Mouse (Mus musculus) intestine, postnatal 0 days (tissue): ENCODE measurements around the gene Lancl1. TPM values are rescaled to one million over a fixed set of nuclear protein-coding genes. Genes with fewer than 3 reads are reported as not detected.

Source experiments
- ATAC-seq: fragments of 200-750 bp; cut with Nextera tagmentation; 2 replicates; pipeline ENCODE4 v1.8.0; 2017; ENCODE audit warnings: mild to moderate bottlenecking, moderate TSS enrichment, moderate library complexity
- H3K27ac ChIP-seq: fragments of 300-500 bp; sonication (generic); 2 replicates; pipeline ENCODE4 v1.5.1; 2014; ENCODE audit warnings: mild to moderate bottlenecking, low read depth, low read length, moderate library complexity
- H3K27me3 ChIP-seq: fragments of 300-500 bp; sonication (generic); replicated peaks from 2 replicates; pipeline ENCODE4 v1.6.1; 2014; ENCODE audit warnings: low read length, mixed read lengths; ENCODE audit not compliant: control insufficient read depth, insufficient read depth
- H3K36me3 ChIP-seq: fragments of 300-500 bp; sonication (generic); 2 replicates; pipeline ENCODE4 v1.6.1; 2014; ENCODE audit warnings: mild to moderate bottlenecking, moderate library complexity; ENCODE audit not compliant: control insufficient read depth, insufficient read depth
- H3K4me1 ChIP-seq: fragments of 300-500 bp; sonication (generic); replicated peaks from 2 replicates; pipeline ENCODE4 v1.6.1; 2014; ENCODE audit warnings: antibody characterized with exemption, low read length, mixed read lengths; ENCODE audit not compliant: control insufficient read depth, insufficient read depth
- H3K4me2 ChIP-seq: fragments of 300-500 bp; sonication (generic); replicated peaks from 2 replicates; pipeline ENCODE4 v1.6.1; 2014; ENCODE audit warnings: low read depth, mild to moderate bottlenecking, moderate library complexity
- H3K4me3 ChIP-seq: fragments of 300-500 bp; sonication (generic); 2 replicates; pipeline ENCODE4 v1.5.1; 2014; ENCODE audit warnings: low read depth, low read length
- H3K9ac ChIP-seq: fragments of 300-500 bp; sonication (generic); 2 replicates; pipeline ENCODE4 v1.6.1; 2014; ENCODE audit warnings: mild to moderate bottlenecking, low read depth, low read length
- H3K9me3 ChIP-seq: fragments of 300-500 bp; sonication (generic); 2 replicates; pipeline ENCODE4 v1.6.1; 2016; ENCODE audit warnings: mixed run types; ENCODE audit not compliant: control insufficient read depth
- CTCF ChIP-seq: sonication (generic); IDR thresholded peaks from 2 replicates; pipeline ENCODE4 v1.5.1; 2016; ENCODE audit warnings: low read depth, mild to moderate bottlenecking, control low read depth, antibody characterized with exemption, moderate library complexity
- WGBS: fragments of 180-500 bp; shearing (Covaris S2); extraction: QIAGEN DNeasy Blood & Tissue Kit; methylation state at CpG from one replicate; pipeline ENCODE4 v1.1.7; 2014; 5-methylcytosine and 5-hydroxymethylcytosine counted together
- polyA plus RNA-seq: library from polyadenylated mRNA; unstranded; fragments of >200 nt; fragmentation: Nextera tagmentation; extraction: Ambion mirVana; gene quantifications from 2 replicates; pipeline ENCODE4 v1.2.1, GENCODE M21; 2015

Gene Lancl1
- polyA plus RNA-seq, 1 experiment from 2014 or later: 32.9 TPM

DNA sequence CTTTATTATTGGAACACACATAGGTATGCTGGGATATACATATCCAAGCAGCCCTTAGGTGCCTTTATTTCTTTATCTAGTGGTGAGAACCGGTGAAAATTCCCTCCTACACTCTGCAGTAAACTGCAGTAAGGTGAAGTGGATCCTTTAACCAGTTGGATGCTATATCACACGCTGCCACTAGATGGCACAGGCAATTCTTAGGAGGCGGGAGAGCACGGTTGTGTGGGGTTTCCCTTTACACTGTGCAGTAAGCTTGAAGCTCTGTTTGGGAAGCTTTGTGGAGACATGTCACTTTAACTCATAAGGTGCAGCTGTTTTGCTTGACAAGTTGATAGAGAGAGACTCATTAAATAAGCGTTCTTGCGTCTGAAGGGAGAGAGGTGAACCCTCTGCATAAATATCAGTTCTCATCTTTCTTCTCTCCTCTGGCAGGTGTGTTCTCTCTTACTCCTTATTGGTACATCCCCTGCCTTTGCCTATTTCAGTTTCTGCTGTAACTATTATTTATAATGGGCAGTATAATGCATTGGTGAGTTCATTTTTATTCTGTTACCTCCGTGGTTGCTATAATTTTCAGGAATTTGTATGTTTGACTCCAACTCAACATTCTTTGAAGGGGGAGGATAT, 22.9 kb upstream of the Lancl1 start:
- WGBS: under 1% methylated on average over 7 of the region's 7 CpGs
- peak; percentile 95 for TF ChIP-seq CTCF

DNA sequence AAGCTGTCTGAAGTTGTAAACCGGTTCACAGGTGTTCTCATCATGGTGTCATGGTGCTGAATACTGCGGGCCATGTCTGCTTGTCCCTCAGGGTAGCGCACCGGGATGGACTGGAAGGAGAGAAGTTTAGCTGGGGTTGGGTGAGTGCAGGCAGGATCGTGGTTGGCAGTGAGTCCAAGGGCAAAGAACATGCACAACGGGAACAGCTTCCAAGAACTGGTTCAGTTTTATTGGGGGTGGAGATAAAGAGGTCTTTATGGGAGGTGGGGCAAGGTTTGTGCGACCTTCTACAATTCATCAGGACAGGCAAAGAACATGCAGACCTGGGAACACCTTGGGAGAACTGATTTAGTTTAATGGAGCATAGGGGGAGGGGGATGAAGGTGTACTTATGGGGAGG, 17.1 kb upstream of the Lancl1 start:
- Histone ChIP-seq H3K36me3 (no peaks in the 10 kb centered on the region), H3K27me3 (no peaks in the 10 kb centered on the region), H3K9me3 (no peaks in the 10 kb centered on the region), H3K27ac (peak overlapping the region; percentile 41), H3K4me3 (no peak overlapping the region), H3K4me2 (0 out of 2 replicates have a peak overlapping the region, but pooled peaks have one; percentile 21), H3K4me1 (no peaks in the 10 kb centered on the region), H3K9ac (no peak overlapping the region)
- peak; percentile 92 for ATAC-seq
- TF ChIP-seq CTCF: no peak
- WGBS: 52% methylated on average over 7 of the region's 7 CpGs

More for the DNA sequence above, 22.9 kb upstream of the Lancl1 start:
- Histone ChIP-seq H3K4me3 (no peak overlapping the region), H3K4me1 (0 out of 2 replicates have a peak, but pooled peaks cover 3% of the 10 kb centered on the region), H3K4me2 (peak overlapping the region; percentile 37), H3K36me3 (no peaks in the 10 kb centered on the region), H3K9ac (no peak overlapping the region), H3K9me3 (no peaks in the 10 kb centered on the region), H3K27me3 (no peaks in the 10 kb centered on the region), H3K27ac (no peak overlapping the region)
- peak; percentile 31 for ATAC-seq

DNA sequence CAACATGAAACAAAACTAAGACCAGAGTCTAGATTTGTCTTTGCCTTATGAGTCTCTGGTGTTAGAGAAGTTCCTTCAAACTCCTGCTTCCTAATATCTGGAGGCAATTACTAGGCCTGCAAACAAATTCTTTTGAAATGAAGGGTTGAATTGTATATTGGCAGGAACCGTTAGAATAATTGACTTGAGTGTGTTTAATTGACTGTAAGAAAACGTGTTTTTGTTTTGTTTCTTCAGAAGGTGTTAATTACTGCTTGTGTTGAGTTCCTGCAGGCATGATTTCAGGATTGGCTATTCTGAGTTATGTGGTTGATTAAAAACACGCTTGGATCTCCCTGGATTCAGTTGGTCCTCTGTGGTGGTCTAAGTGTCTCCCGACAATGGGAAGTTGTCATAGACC, 14.0 kb upstream of the Lancl1 start:
- Histone ChIP-seq H3K36me3 (no peaks in the 10 kb centered on the region), H3K9ac (no peak overlapping the region), H3K9me3 (no peaks in the 10 kb centered on the region), H3K27ac (no peak overlapping the region), H3K4me2 (no peak overlapping the region), H3K27me3 (no peaks in the 10 kb centered on the region), H3K4me3 (no peak overlapping the region), H3K4me1 (no peaks in the 10 kb centered on the region)
- 84% methylated on average over 4 of the region's 4 CpGs for WGBS
- no peak for TF ChIP-seq CTCF
- ATAC-seq: no peak

DNA sequence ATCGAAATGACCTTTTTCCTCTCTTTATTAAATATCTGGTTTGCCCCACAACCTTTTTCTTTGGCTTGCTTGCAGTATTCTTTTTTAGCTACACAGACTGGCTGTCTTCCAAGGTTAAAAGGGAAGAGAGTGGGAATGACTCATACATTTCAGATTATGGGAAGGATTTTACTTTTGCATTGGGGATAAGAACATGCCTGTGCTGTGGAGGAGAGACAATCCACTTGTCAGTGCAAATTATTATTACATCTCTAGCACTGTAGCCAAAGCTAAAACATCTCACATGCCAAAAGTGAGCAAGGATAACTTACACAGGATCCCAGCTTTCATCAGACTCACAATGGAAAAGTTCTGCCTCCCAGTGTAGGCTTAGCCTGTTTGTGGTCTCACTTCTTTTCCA, 10.9 kb upstream of the Lancl1 start:
- Histone ChIP-seq H3K27me3 (no peaks in the 10 kb centered on the region), H3K36me3 (no peaks in the 10 kb centered on the region), H3K4me3 (no peak overlapping the region), H3K9me3 (no peaks in the 10 kb centered on the region), H3K4me2 (no peak overlapping the region), H3K27ac (no peak overlapping the region), H3K9ac (no peak overlapping the region), H3K4me1 (no peaks in the 10 kb centered on the region)
- no peak for TF ChIP-seq CTCF
- no peak for ATAC-seq
- WGBS: 63% methylated on average over 1 of the region's 1 CpGs

DNA sequence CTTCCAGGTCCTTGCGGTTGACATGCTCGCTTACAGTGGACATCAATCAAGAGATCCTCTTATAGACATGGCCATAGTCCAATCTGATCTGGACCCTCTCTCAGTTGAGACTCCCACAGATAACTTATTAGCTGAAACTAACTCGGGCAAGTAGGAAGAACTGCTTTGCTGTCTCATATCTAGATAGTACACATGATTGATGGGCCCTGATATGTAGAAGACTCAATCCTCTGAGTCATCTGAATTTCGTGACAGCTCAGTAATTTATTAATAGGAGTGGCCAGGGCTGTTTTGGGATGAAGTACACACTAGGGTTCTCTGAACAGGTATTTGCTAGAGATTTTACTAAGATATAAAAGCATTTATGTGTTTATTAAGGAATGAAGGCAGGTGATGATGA, 10.0 kb upstream of the Lancl1 start:
- Histone ChIP-seq H3K36me3 (no peaks in the 10 kb centered on the region), H3K4me1 (no peaks in the 10 kb centered on the region), H3K9me3 (no peaks in the 10 kb centered on the region), H3K27ac (no peak overlapping the region), H3K9ac (no peak overlapping the region), H3K4me3 (no peak overlapping the region), H3K27me3 (no peaks in the 10 kb centered on the region), H3K4me2 (no peak overlapping the region)
- TF ChIP-seq CTCF: no peak
- no peak for ATAC-seq
- 58% methylated on average over 4 of the region's 4 CpGs for WGBS

DNA sequence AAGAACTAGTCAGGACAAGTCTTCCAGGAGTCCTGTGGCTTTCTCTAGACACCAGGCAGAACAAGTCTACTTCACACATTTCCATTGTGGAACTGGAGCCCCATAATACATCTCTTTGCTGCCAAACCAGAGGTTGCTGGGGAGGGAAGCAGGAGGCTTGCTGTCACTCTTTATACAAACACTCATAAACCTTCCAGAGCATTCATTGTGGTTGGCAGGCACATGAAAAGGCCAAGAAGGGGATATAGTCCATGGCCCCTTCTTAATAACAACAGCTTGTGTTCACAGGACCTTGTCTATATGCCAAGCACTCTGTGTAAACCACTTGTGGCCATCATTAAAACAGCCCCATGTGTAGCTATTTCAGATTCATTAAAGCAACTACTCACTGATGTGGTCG, 6.4 kb upstream of the Lancl1 start:
- 56% methylated on average over 1 of the region's 1 CpGs for WGBS
- Histone ChIP-seq H3K27me3 (no peaks in the 10 kb centered on the region), H3K9me3 (no peaks in the 10 kb centered on the region), H3K4me2 (no peak overlapping the region), H3K36me3 (no peaks in the 10 kb centered on the region), H3K9ac (no peak overlapping the region), H3K4me1 (no peaks in the 10 kb centered on the region), H3K4me3 (no peak overlapping the region), H3K27ac (no peak overlapping the region)
- no peak for TF ChIP-seq CTCF
- ATAC-seq: no peak

DNA sequence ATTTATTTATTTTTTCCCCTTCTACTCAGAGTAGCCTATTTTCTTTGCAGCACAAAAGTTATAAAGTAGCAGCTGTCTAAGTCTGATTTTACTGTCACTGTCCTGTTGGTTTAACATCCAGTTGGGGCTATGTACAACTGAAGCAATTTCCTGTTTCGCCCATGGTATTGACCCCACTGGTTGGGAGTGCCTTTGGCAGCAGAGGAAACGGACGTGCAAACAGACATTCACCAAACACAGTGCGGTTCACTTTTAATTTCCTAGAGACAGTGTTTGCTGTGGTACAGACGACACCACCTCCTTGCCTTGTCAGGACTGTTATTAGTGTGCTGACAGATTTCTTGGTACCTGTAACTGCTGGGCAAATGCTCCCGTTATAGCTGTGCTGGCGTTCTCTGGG, 3.9 kb upstream of the Lancl1 start:
- Histone ChIP-seq H3K4me2 (no peak overlapping the region), H3K9me3 (no peaks in the 10 kb centered on the region), H3K27me3 (no peaks in the 10 kb centered on the region), H3K4me3 (no peak overlapping the region), H3K27ac (no peak overlapping the region), H3K4me1 (no peaks in the 10 kb centered on the region; the same call in 1 of the 2 replicates), H3K36me3 (no peaks in the 10 kb centered on the region), H3K9ac (no peak overlapping the region)
- WGBS: 46% methylated on average over 7 of the region's 7 CpGs
- no peak for ATAC-seq
- TF ChIP-seq CTCF: no peak
